Mouse (Mus musculus) mouse trophoblast stem cell (cell line): Measurements from ENCODE around the gene Dock1.

Source experiments
- in situ Hi-C, 2 experiments: fragments of 300-500 bp; cut with MseI, MboI; formaldehyde crosslinking; loops; 2 replicates in 1 of 2; 3 replicates in 1 of 2; pipeline ENCODE4 v1.15.1; 2025

Gene Dock1

DNA sequence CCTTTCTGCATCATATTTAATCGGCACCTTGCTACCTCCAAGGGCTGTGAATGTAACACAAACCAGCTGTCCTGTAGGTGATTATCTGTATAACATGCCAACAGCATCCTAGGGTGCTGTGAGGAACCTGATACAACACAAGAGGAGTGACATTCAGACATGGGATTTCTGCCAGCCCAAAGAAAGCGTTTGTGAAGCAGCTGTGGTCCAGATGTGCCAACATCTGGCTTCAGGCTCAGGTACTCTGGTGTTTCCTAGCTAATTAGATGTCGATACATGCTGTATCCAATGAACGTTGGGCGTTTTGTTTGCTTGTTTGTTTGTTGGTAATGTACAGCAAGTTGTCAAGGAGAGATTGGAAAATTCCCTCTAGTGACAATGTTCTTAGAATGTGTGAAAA, 487.1 kb downstream of the Dock1 start:
- in situ Hi-C loops = no loop called here

DNA sequence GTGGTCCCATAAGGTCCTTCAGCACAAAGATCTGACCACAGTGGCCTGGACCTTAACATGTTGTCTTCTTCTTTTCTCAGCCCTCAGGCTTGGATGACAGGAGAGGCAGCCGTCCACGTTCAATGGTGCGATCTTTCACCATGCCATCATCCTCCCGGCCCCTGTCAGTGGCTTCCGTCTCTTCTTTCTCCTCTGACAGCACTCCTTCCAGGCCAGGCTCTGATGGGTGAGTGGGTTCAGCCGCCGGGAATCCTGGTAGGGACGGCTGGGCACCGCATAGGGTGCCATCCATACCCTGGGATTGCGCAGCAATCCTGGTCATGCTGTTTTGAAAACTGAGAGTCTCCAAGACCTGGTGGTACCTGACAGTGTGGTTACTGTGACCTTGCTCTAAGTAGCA, 487.9 kb downstream of the Dock1 start:
- in situ Hi-C loops = no loop called here

GRCm38 (mm10) chr7:135159606-135160005, 489.2 kb downstream of the Dock1 start:
- in situ Hi-C loops = loop anchor here in 1 of 2 experiments (10.0 kb wide), 1 partner anchor 195 kb away; no protein-coding TSS in a partner anchor

- in situ Hi-C loops = loop anchor here in 1 of 2 experiments (10.0 kb wide), 1 partner anchor 200 kb away; no protein-coding TSS in a partner anchor
These were observed 494.7 kb downstream of the Dock1 start for GRCm38 (mm10) chr7:135165155-135165554.

- in situ Hi-C loops = loop anchor here in 1 of 2 experiments (10.0 kb wide), 1 partner anchor 205 kb away; no protein-coding TSS in a partner anchor
These were observed 499.5 kb downstream of the Dock1 start for GRCm38 (mm10) chr7:135169936-135170335.

GRCm38 (mm10) chr7:135172219-135172618, 501.8 kb downstream of the Dock1 start:
- in situ Hi-C loops = no loop called here

- in situ Hi-C loops = no loop called here
These were observed 523.7 kb downstream of the Dock1 start for GRCm38 (mm10) chr7:135194190-135194589.

DNA sequence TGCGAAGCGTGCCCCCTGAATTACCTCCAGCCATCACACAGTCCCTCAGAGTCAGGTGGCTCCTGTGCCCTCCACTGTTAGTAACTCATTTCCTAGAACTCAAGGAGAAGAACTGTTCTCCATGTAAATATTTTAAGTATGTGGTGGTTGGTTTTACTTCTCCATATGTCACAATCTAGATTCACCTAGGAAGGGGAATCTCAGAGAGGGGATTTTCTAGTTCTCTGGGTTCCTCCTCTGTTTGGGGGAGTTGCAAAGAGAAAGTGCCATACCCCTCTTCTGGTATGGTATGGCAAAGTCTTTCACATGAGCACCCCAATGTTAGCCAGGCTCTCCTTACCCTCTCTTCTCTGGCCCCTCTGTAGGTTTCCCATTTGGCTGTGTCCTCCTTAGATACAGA, 525.2 kb downstream of the Dock1 start:
- in situ Hi-C loops = no loop called here

GRCm38 (mm10) chr7:135196828-135197227, 526.4 kb downstream of the Dock1 start:
- in situ Hi-C loops = no loop called here

DNA sequence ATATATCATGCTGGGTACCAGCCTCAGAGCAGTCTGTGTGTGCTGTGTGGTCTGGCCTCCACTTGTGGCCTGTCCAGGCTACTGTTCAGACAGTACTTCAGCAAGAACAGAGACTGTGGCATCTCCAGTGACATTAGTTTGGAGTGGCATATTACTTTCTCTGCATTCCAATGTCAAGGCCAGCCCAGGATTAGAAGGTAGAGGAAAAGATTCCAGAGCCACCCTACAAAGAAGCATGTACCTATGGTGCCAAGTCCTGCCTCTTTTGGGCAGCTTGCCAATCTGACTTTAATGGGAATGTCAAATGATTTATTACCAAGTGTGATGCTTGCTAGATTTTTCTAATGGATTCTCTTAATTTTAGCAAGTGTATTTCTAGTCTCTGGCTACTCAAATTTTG, 533.5 kb downstream of the Dock1 start:
- in situ Hi-C loops = no loop called here

- in situ Hi-C loops = no loop called here
These were observed 534.7 kb downstream of the Dock1 start for GRCm38 (mm10) chr7:135205111-135205510.

GRCm38 (mm10) chr7:135208947-135209567, 538.6 kb downstream of the Dock1 start:
- in situ Hi-C loops = no loop called here

- in situ Hi-C loops = no loop called here
These were observed 539.8 kb downstream of the Dock1 start for GRCm38 (mm10) chr7:135210296-135210695.

GRCm38 (mm10) chr7:135210831-135211230, 540.4 kb downstream of the Dock1 start:
- in situ Hi-C loops = no loop called here

DNA sequence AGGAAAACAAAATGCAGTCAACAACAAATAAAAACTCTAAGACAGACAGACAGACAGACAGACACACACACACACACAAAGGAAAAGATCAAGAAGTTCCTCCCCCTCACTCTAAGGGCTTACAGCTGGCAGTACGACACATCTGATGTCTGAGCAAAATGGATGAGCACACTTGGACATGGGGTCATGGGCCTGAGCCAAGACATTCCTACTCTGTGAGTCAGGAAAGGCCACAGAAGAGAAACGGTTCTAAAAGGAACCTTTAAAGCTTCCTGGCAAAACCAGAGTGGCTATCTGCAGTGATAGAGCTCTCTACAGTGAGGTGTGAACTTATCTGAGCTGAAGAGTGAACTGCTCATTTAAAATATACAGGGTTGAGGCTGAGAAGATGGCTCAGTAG, 542.1 kb downstream of the Dock1 start:
- in situ Hi-C loops = no loop called here

GRCm38 (mm10) chr7:135221475-135221874, 551.0 kb downstream of the Dock1 start:
- in situ Hi-C loops = no loop called here
